Mouse (Mus musculus) C2C12 (cell line): ENCODE data around the gene Shb. TPM values are rescaled to one million over a fixed set of nuclear protein-coding genes. Genes with fewer than 3 reads are reported as not detected.

Experiments used
- H3K27me3 ChIP-seq: one replicate; pipeline ENCODE4 v1.6.1; 2011; ENCODE audit not compliant: control insufficient read depth, insufficient read depth, insufficient read length
- H3K36me3 ChIP-seq: one replicate; pipeline ENCODE4 v1.6.1; 2011; ENCODE audit not compliant: control insufficient read depth, insufficient read depth
- H3K4me3 ChIP-seq: one replicate; pipeline ENCODE4 v1.5.1; 2011; ENCODE audit warnings: mild to moderate bottlenecking, control low read depth; ENCODE audit not compliant: poor library complexity, insufficient read depth, severe bottlenecking
- H3K79me2 ChIP-seq: one replicate; pipeline ENCODE4 v1.6.1; 2011; ENCODE audit not compliant: control insufficient read depth, insufficient read depth
- H3K79me3 ChIP-seq: one replicate; pipeline ENCODE4 v1.6.1; 2011; ENCODE audit warnings: low read depth, control low read depth
- H3ac ChIP-seq: one replicate; pipeline ENCODE3; 2011; ENCODE audit warnings: low read depth; ENCODE audit not compliant: control insufficient read depth, insufficient read length
- CEBPB ChIP-seq: IDR thresholded peaks from one replicate; pipeline ENCODE4 v1.6.1; 2011; ENCODE audit warnings: low read depth, mild to moderate bottlenecking, control low read depth, moderate library complexity
- CTCF ChIP-seq: IDR thresholded peaks from one replicate; pipeline ENCODE4 v1.5.1; 2011; ENCODE audit not compliant: control insufficient read depth, insufficient read depth, insufficient read length
- FOSL1 ChIP-seq: IDR thresholded peaks from one replicate; pipeline ENCODE4 v1.8.0; 2011; ENCODE audit warnings: mild to moderate bottlenecking, low read length; ENCODE audit not compliant: poor library complexity, insufficient read depth, severe bottlenecking
- MAX ChIP-seq: IDR thresholded peaks from one replicate; pipeline ENCODE4 v1.6.1; 2011; ENCODE audit warnings: mild to moderate bottlenecking, control low read depth
- MYOD1 ChIP-seq: IDR thresholded peaks from one replicate; pipeline ENCODE4 v1.6.1; 2011; ENCODE audit warnings: low read depth; ENCODE audit not compliant: control insufficient read depth, insufficient read length
- MYOG ChIP-seq: IDR thresholded peaks from one replicate; pipeline ENCODE4 v1.6.1; 2011; ENCODE audit not compliant: control insufficient read depth, insufficient read length; ENCODE audit errors: extremely low read depth
- USF1 ChIP-seq: IDR thresholded peaks from one replicate; pipeline ENCODE4 v1.6.1; 2011; ENCODE audit warnings: low read depth, mild to moderate bottlenecking, control low read depth, moderate library complexity
- polyA plus RNA-seq: library from polyadenylated mRNA; unstranded; fragments of >200 nt; fragmentation: generic; extraction: Trizol; gene quantifications from one replicate; pipeline ENCODE4 v1.2.1, GENCODE M21; 2012; ENCODE audit warnings: missing spikeins

Shb gene
- polyA plus RNA-seq, 1 experiment: 35.1 TPM

- Histone ChIP-seq H3K79me3 (peaks cover 8% of the 10 kb centered on the region), H3K36me3 (peaks cover 16% of the 10 kb centered on the region), H3K79me2 (peaks cover 53% of the 10 kb centered on the region)
These were observed 70.6 kb downstream of the Shb start for GRCm38 (mm10) chr4:45461661-45462060.

GRCm38 (mm10) chr4:45459375-45459774, 72.9 kb downstream of the Shb start:
- Histone ChIP-seq H3K4me3 (no peak overlapping the region), H3ac (no peak overlapping the region), H3K27me3 (no peaks in the 10 kb centered on the region), H3K36me3 (peaks cover 9% of the 10 kb centered on the region), H3K79me3 (peaks cover 1% of the 10 kb centered on the region), H3K79me2 (peaks cover 34% of the 10 kb centered on the region)
- no peak for TF ChIP-seq CTCF
- no peak for TF ChIP-seq MYOD1
- TF ChIP-seq MYOG: no peak
- TF ChIP-seq FOSL1: no peak
- peak; percentile 90 for TF ChIP-seq MAX
- no peak for TF ChIP-seq CEBPB
- TF ChIP-seq USF1: peak; percentile 96

More at GRCm38 (mm10) chr4:45461661-45462060, 70.6 kb downstream of the Shb start:
- H3ac ChIP-seq: no peak overlapping the region
- H3K27me3 ChIP-seq: no peaks in the 10 kb centered on the region
- H3K4me3 ChIP-seq: no peak overlapping the region
- TF ChIP-seq MYOD1 (no peak), MAX (no peak), CEBPB (no peak), FOSL1 (no peak), MYOG (no peak), USF1 (no peak), CTCF (no peak)

- Histone ChIP-seq H3K79me3 (peaks cover 1% of the 10 kb centered on the region), H3ac (no peak overlapping the region)
These were observed 74.7 kb downstream of the Shb start for GRCm38 (mm10) chr4:45457543-45457942.

GRCm38 (mm10) chr4:45455001-45455400, 77.3 kb downstream of the Shb start:
- no peak for TF ChIP-seq MYOG
- no peak for TF ChIP-seq FOSL1
- TF ChIP-seq MAX: no peak
- no peak for TF ChIP-seq USF1
- Histone ChIP-seq H3ac (no peak overlapping the region), H3K4me3 (no peak overlapping the region), H3K36me3 (peaks cover 17% of the 10 kb centered on the region), H3K79me3 (peaks cover 3% of the 10 kb centered on the region), H3K79me2 (peaks cover 37% of the 10 kb centered on the region), H3K27me3 (no peaks in the 10 kb centered on the region)

More at GRCm38 (mm10) chr4:45457543-45457942, 74.7 kb downstream of the Shb start:
- Histone ChIP-seq H3K4me3 (no peak overlapping the region), H3K79me2 (peaks cover 47% of the 10 kb centered on the region), H3K36me3 (peaks cover 9% of the 10 kb centered on the region), H3K27me3 (no peaks in the 10 kb centered on the region)
- no peak for TF ChIP-seq MAX
- TF ChIP-seq CTCF: no peak
- TF ChIP-seq FOSL1: no peak
- no peak for TF ChIP-seq MYOG
- no peak for TF ChIP-seq USF1
- no peak for TF ChIP-seq CEBPB
- TF ChIP-seq MYOD1: no peak

- H3K36me3 ChIP-seq: peaks cover 17% of the 10 kb centered on the region
- H3K79me2 ChIP-seq: peaks cover 28% of the 10 kb centered on the region
- no peak overlapping the region for H3K4me3 ChIP-seq
- TF ChIP-seq CEBPB (no peak), MYOD1 (no peak), MYOG (no peak), CTCF (no peak), FOSL1 (no peak), MAX (no peak), USF1 (no peak)
- peaks cover 2% of the 10 kb centered on the region for H3K79me3 ChIP-seq
- no peak overlapping the region for H3ac ChIP-seq
- H3K27me3 ChIP-seq: no peaks in the 10 kb centered on the region
These were observed 78.9 kb downstream of the Shb start for GRCm38 (mm10) chr4:45453271-45453851.

GRCm38 (mm10) chr4:45452569-45453111, 79.6 kb downstream of the Shb start:
- Histone ChIP-seq H3K79me2 (peaks cover 24% of the 10 kb centered on the region), H3K79me3 (peaks cover 2% of the 10 kb centered on the region), H3K4me3 (no peak overlapping the region), H3ac (no peak overlapping the region), H3K36me3 (peaks cover 17% of the 10 kb centered on the region), H3K27me3 (no peaks in the 10 kb centered on the region)
- no peak for TF ChIP-seq MYOD1
- TF ChIP-seq FOSL1: no peak
- TF ChIP-seq CEBPB: no peak
- TF ChIP-seq CTCF: no peak
- no peak for TF ChIP-seq MYOG
- TF ChIP-seq MAX: no peak
- no peak for TF ChIP-seq USF1
